Mouse (Mus musculus) olfactory bulb, adult 2 months (tissue): Measurements from ENCODE around the gene Tmem106a.

ENCODE experiments used
- CTCF ChIP-seq: fragments of 200-500 bp; IDR thresholded peaks from 2 replicates; pipeline ENCODE4 v1.5.1; 2012; ENCODE audit warnings: low read depth, mild to moderate bottlenecking, low read length, moderate library complexity; ENCODE audit not compliant: insufficient read depth
- POLR2A ChIP-seq: fragments of 200-500 bp; IDR thresholded peaks from 2 replicates; pipeline ENCODE4 v1.6.1; 2012; ENCODE audit warnings: mild to moderate bottlenecking, low read depth, low read length, moderate library complexity; ENCODE audit not compliant: insufficient read depth

DNA sequence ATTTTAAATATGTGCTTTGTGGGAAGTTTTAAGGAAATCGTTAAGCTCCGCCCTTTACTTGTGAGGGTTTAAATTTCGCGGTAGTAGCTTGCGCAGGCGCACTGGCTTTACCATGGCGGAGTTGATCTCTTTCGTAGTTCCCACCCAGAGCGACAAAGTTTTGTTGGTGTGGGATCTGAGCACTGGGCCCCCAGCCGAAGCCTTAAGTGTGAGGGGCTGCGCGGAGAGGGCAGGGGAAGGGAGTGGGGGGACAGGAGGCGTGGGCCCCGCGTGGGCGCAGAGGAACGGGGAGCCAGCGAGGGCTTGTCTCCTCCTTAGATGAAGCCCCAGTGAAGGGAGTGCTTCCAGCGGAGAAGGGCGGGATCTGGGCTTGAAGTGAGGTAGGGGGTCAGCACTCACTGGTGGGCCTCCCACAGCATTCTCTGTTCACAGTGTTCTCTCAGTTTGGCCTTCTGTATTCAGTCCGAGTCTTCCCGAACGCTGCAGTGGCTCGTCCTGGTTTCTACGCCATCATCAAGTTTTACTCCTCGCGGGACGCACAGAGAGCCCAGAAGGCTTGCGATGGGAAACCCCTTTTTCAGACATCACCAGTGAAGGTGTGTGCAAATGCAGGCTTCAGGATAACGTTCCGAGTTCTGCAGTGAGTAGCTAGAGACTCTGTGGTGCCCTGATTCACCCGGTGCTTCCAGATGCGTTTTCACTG is 46.0 kb downstream of the Tmem106a start:
- TF ChIP-seq POLR2A (no peak), CTCF (no peak)
